Mouse (Mus musculus) neural tube, embryonic 13.5 days (tissue): ENCODE data around the gene Cacna1a. TPM values are rescaled to one million over a fixed set of nuclear protein-coding genes. Genes with fewer than 3 reads are reported as not detected.
A peak's percentile ranks its signal among the peaks of the same experiment; 100 is the strongest.

Source experiments
- ATAC-seq: fragments of 200-750 bp; cut with Nextera tagmentation; 2 replicates; pipeline ENCODE4 v1.8.0; 2017; ENCODE audit warnings: low read depth, mild to moderate bottlenecking, moderate TSS enrichment, moderate library complexity
- H3K27ac ChIP-seq: fragments of 300-500 bp; sonication (generic); replicated peaks from 2 replicates; pipeline ENCODE4 v1.5.1; 2015; ENCODE audit warnings: moderate library complexity, mild to moderate bottlenecking, inconsistent platforms
- H3K27me3 ChIP-seq: fragments of 300-500 bp; sonication (generic); 2 replicates; pipeline ENCODE4 v1.6.1; 2015; ENCODE audit warnings: mild to moderate bottlenecking, inconsistent platforms
- H3K36me3 ChIP-seq: fragments of 300-500 bp; sonication (generic); 2 replicates; pipeline ENCODE4 v1.6.1; 2015; ENCODE audit warnings: mild to moderate bottlenecking, inconsistent platforms
- H3K4me1 ChIP-seq: fragments of 300-500 bp; sonication (generic); replicated peaks from 2 replicates; pipeline ENCODE4 v1.6.1; 2015; ENCODE audit warnings: inconsistent platforms
- H3K4me2 ChIP-seq: fragments of 300-500 bp; sonication (generic); 2 replicates; pipeline ENCODE4 v1.6.1; 2015; ENCODE audit warnings: inconsistent platforms, mild to moderate bottlenecking, moderate library complexity
- H3K4me3 ChIP-seq: fragments of 300-500 bp; sonication (generic); 2 replicates; pipeline ENCODE4 v1.5.1; 2015; ENCODE audit warnings: mild to moderate bottlenecking, inconsistent platforms
- H3K9ac ChIP-seq: fragments of 300-500 bp; sonication (generic); 2 replicates; pipeline ENCODE4 v1.6.1; 2015; ENCODE audit warnings: moderate library complexity, mild to moderate bottlenecking, inconsistent platforms
- H3K9me3 ChIP-seq: fragments of 300-500 bp; sonication (generic); 2 replicates; pipeline ENCODE4 v1.6.1; 2016; ENCODE audit warnings: inconsistent platforms
- WGBS: fragments of 180-500 bp; shearing (Covaris S2); methylation state at CpG from one replicate; pipeline ENCODE4 v1.1.7; 2015; 5-methylcytosine and 5-hydroxymethylcytosine counted together
- polyA plus RNA-seq: library from polyadenylated mRNA; unstranded; fragments of >200 nt; fragmentation: Nextera tagmentation; extraction: Ambion mirVana; gene quantifications from 2 replicates; pipeline ENCODE4 v1.2.1, GENCODE M21; 2015

The Cacna1a gene
- polyA plus RNA-seq, 1 experiment from 2014 or later, result 25.2 TPM

DNA sequence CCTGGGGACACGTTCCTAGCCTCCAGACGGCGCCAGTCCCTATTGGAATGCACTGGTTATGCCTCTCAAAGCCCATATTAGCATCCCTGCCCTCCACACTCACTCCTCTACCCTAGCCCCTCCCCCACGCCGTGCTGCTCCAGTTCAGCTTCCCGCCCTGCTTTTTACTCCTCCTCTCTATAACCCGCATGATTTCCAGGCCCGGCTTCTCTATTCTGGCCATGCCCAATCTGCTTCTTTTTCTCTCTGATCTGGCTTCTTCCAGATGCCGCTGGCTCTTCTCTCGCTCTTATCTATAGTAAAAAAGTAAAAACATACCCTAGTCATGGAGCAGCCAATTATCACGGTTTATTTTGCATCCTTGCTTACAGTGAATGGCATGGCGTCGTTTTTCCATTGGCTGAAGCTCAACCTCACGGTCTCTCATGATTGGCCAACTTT, 259.2 kb downstream of the Cacna1a start:
- H3K9ac ChIP-seq, result peak overlapping the region; percentile 57

DNA sequence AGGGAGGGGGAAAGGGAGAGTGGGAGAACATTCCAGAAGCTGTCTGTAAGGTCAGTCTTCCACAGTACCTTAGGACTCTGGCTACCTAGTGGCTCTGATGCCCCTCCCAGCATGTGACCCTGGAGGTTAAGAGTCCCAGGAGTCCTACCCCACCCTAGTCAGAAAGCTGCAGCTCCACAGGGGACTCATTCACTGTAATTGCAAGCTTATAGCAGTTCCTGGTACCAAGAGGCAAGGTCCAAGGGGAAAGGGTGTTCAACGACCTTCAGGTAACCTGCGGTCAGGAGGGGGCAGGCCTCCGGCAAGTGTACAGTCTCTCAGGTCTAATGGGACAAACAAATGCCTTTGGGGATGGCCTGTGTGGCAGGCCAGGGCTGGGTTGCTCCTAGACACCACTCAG, 262.0 kb downstream of the Cacna1a start:
- H3K9ac ChIP-seq, result peak overlapping the region; percentile 34; the same call in 1 of the 2 replicates
- no peak overlapping the region for H3K4me2 ChIP-seq
- no peak for ATAC-seq
- no peaks in the 10 kb centered on the region for H3K36me3 ChIP-seq
- H3K4me1 ChIP-seq, result peaks cover 37% of the 10 kb centered on the region
- H3K9me3 ChIP-seq, result no peaks in the 10 kb centered on the region
- no peaks in the 10 kb centered on the region for H3K27me3 ChIP-seq
- H3K27ac ChIP-seq, result peak overlapping the region; percentile 57
- H3K4me3 ChIP-seq, result no peak overlapping the region
- WGBS, result 30% methylated on average over 3 of the region's 3 CpGs

More for the DNA sequence above, 259.2 kb downstream of the Cacna1a start:
- H3K4me2 ChIP-seq, result peak overlapping the region; percentile 54
- H3K9me3 ChIP-seq, result no peaks in the 10 kb centered on the region
- WGBS, result 3% methylated on average over 14 of the region's 14 CpGs
- peaks cover 23% of the 10 kb centered on the region for H3K4me1 ChIP-seq
- no peaks in the 10 kb centered on the region for H3K27me3 ChIP-seq
- 0 out of 2 replicates have a peak overlapping the region, but pooled peaks have one; percentile 18 for H3K27ac ChIP-seq
- 0 out of 2 replicates have a peak, but pooled peaks have one; percentile 49 for ATAC-seq
- H3K36me3 ChIP-seq, result no peaks in the 10 kb centered on the region
- H3K4me3 ChIP-seq, result peak overlapping the region; percentile 29

DNA sequence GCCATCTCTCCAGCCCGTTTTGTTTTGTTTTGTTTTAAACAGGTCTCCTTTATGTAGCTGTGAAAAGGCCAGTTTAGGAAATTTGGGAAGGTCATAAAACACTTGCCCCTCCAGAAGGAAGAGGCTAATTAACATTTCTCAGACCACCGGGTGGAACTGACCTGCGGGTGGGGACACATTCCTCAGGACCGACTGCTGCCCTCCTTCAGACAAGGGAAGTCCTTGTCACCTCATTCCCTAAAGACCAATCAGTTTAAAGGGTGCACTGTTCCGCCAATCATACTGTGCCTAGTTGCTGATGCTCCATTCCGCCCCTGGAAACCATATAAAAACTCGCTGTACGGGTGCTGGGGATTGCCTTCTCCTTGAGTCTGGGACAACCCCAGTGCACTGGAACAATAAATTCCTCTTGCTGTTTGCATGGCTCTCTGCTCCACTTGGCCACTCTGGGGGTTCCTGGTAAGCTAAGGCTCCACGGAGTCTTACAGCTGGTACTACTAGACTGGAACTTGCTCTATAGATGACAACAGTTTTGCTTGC, 264.9 kb downstream of the Cacna1a start:
- no peak for ATAC-seq
- Histone ChIP-seq H3K9ac (no peak overlapping the region), H3K36me3 (no peaks in the 10 kb centered on the region), H3K4me1 (peaks cover 57% of the 10 kb centered on the region), H3K4me2 (0 out of 2 replicates have a peak overlapping the region, but pooled peaks have one; percentile 9), H3K9me3 (no peaks in the 10 kb centered on the region), H3K27ac (peak overlapping the region; percentile 40; the same call in 1 of the 2 replicates), H3K27me3 (no peaks in the 10 kb centered on the region), H3K4me3 (no peak overlapping the region)
- 36% methylated on average over 9 of the region's 9 CpGs for WGBS

DNA sequence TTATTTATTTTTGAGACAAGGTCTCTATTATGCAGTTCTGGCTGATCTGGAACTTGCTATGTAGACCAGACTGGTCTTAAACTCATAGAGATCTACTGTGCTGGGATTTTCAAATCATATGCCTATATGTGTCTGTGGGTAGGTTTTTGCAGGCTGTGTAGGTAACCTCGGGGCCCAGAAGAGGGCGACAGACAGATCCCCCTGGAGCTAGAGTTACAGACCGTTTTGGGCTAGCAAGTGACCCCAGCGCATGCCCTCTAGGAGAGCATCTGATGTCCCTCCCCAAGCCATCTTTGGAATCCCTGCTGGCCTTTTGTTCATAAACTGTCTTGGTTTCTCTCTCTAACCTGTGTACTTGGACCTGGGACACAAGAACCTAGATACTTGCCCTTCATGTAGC, 266.4 kb downstream of the Cacna1a start:
- H3K4me2 ChIP-seq, result no peak overlapping the region
- H3K36me3 ChIP-seq, result no peaks in the 10 kb centered on the region
- 49% methylated on average over 4 of the region's 4 CpGs for WGBS
- ATAC-seq, result no peak
- H3K9ac ChIP-seq, result no peak overlapping the region
- H3K27ac ChIP-seq, result peak overlapping the region; percentile 87
- H3K9me3 ChIP-seq, result no peaks in the 10 kb centered on the region
- no peaks in the 10 kb centered on the region for H3K27me3 ChIP-seq
- no peak overlapping the region for H3K4me3 ChIP-seq
- peaks cover 67% of the 10 kb centered on the region for H3K4me1 ChIP-seq

DNA sequence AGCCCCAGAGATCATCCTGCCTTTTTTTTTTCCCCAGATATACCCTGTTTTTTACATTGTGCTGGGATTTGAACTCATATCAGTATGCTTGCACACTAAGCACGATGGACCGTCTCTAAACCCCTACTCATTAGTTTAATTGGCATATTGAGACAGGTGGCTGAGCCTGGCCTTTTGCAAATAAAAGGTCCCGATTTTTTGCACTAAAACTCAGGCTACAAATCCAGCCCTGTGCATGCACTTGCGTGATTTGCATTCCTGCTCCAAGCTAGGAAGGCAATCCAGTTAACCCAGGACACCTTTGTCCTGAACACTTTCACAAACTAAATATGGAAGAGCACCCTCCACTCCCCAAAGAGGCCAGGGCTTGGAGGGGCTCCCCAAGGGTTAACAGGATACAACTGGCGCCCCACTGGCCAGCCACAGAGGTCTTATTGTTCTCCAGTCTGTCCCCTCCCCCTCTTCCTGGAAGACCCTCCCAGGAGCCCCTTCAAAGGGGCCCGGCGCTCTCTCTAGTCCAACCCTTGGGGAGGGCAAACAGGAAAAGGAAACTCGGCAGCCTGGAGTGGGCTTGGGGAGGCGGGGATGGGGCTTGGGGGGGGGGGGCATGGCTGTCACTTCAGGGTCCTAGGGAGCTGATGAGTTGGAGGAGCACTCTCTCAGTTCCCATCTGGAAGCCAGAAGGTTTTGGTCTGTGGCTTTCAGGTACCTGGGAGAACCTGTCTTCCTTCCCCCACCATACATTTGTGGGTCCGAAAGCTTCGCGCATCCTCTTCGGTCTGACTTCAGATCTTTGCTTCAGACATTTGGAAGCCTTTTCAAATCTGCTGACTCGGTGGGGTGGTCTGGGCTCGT, 267.3 kb downstream of the Cacna1a start:
- ATAC-seq, result peak; percentile 82
- Histone ChIP-seq H3K4me1 (peaks cover 71% of the 10 kb centered on the region), H3K27me3 (no peaks in the 10 kb centered on the region), H3K36me3 (no peaks in the 10 kb centered on the region), H3K4me2 (peak overlapping the region; percentile 56), H3K27ac (peak overlapping the region; percentile 87), H3K4me3 (peak overlapping the region; percentile 34), H3K9me3 (no peaks in the 10 kb centered on the region), H3K9ac (peak overlapping the region; percentile 67)
- 1% methylated on average over 15 of the region's 15 CpGs for WGBS

DNA sequence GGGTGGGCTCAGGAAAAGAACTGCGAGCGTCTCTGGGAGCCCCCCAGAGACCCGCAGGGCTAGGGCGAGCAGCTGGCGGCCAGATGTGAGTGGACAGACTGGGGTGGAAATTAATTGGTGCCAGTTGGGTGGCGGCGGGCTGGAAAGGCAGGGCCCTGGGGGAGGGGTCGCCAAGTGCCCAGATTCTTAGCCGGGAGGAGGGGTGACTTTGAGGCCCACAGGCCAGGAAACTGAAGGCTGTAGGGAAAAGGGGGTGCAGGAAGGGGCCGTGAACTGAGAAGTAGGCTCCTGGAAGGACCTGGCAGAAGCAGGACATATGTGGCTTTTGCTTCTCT, 267.9 kb downstream of the Cacna1a start:
- peak; percentile 34; the same call in 1 of the 2 replicates for ATAC-seq
- peak overlapping the region; percentile 56 for H3K4me2 ChIP-seq
- peak overlapping the region; percentile 34 for H3K4me3 ChIP-seq
- H3K36me3 ChIP-seq, result no peaks in the 10 kb centered on the region
- peak overlapping the region; percentile 87 for H3K27ac ChIP-seq
- no peaks in the 10 kb centered on the region for H3K9me3 ChIP-seq
- H3K4me1 ChIP-seq, result peaks cover 71% of the 10 kb centered on the region
- H3K27me3 ChIP-seq, result no peaks in the 10 kb centered on the region
- 3% methylated on average over 10 of the region's 10 CpGs for WGBS
- peak overlapping the region; percentile 67 for H3K9ac ChIP-seq

DNA sequence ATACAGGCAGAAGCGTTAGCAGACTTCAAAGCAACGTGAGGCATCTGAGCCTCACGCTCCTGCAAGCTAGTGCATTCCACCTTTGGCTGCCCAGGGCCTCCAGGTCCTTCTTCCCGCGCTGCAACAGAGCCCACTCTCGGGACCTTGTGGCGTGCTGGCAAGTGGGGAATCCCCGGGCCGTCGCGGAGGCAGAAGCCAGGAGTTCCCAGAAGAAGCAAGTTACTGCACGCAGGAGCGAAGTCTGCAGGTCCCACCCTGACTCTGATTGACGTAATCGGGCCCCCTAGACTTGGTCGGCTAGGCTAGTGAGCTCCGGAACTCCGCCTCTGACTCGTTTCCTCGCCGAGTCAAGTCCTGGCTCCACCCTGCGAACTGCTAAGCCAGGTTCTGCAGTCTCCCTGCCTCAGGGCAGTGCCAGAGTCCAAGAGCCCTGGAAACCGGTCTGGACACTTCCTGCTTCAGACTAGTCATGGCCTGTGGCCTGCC, 268.4 kb downstream of the Cacna1a start:
- H3K27me3 ChIP-seq, result no peaks in the 10 kb centered on the region
- peaks cover 74% of the 10 kb centered on the region for H3K4me1 ChIP-seq
- H3K9ac ChIP-seq, result peak overlapping the region; percentile 67
- ATAC-seq, result no peak
- H3K4me3 ChIP-seq, result peak overlapping the region; percentile 34
- H3K36me3 ChIP-seq, result no peaks in the 10 kb centered on the region
- H3K9me3 ChIP-seq, result no peaks in the 10 kb centered on the region
- H3K27ac ChIP-seq, result peak overlapping the region; percentile 87
- peak overlapping the region; percentile 56 for H3K4me2 ChIP-seq
- under 1% methylated on average over 23 of the region's 23 CpGs for WGBS

DNA sequence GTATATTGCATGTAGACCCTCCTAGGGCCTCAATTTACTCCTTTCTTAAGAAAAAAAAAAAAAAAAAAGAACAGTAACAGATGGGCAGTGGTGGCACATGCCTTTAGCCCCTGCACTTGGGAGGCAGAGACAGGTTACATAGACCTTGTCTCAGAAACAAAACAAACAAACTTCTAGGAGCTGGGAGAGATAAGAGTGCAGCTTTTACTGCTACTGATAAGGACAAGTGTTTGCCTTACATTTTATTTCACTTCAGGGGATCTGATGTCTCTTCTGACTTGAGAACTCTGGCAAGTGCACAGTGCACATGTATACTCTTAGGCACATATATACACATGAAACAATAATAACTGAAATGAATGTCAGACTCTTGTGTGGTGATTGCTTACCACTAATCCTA, 269.0 kb downstream of the Cacna1a start:
- no peaks in the 10 kb centered on the region for H3K9me3 ChIP-seq
- peak overlapping the region; percentile 56 for H3K4me2 ChIP-seq
- H3K27ac ChIP-seq, result peak overlapping the region; percentile 87
- peak overlapping the region; percentile 34 for H3K4me3 ChIP-seq
- ATAC-seq, result no peak
- no peaks in the 10 kb centered on the region for H3K36me3 ChIP-seq
- H3K27me3 ChIP-seq, result no peaks in the 10 kb centered on the region
- peak overlapping the region; percentile 67 for H3K9ac ChIP-seq
- H3K4me1 ChIP-seq, result peaks cover 80% of the 10 kb centered on the region

DNA sequence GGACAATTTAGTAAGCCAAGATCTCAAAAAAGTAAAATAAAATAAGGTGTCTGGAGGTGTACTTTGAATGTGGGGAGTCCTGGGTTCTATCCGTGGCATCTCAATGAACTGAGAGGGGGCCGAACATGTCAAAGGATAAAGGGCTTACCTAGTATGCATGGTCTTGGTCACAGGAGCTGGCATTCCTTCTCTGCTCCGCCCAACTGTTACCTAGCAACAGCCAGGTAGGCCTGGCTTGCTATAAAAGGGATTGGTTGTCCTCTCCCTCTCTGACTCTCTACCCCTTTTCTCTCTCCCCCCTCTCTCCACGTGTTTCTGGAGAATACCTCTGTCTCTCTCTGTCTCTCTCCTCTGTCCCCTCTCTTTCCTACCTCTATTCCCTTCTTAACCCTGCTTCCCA, 269.4 kb downstream of the Cacna1a start:
- H3K4me1 ChIP-seq, result peaks cover 80% of the 10 kb centered on the region
- ATAC-seq, result no peak
- no peaks in the 10 kb centered on the region for H3K9me3 ChIP-seq
- no peak overlapping the region for H3K4me2 ChIP-seq
- H3K4me3 ChIP-seq, result no peak overlapping the region
- WGBS, result 55% methylated on average over 4 of the region's 4 CpGs
- H3K27me3 ChIP-seq, result no peaks in the 10 kb centered on the region
- peak overlapping the region; percentile 87; the same call in 1 of the 2 replicates for H3K27ac ChIP-seq
- H3K36me3 ChIP-seq, result no peaks in the 10 kb centered on the region
- no peak overlapping the region for H3K9ac ChIP-seq

DNA sequence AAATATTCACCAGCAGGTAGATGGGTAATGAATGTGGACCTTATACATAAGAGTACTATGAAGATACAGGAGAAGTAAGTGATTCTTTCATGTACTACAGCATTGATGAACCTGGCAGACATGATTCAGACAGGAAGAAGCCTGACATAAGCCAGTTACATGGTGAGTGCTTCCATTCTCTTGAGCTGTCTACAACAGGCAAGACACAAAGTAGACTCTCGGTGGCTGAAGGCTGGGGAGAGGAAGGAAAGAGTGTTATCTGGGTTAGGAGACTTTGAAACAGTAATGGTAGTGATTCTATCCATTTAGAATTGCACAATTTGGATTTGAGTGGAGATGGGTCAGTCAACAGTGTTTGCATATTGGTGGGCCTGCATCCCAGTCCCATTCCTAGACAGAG, 270.7 kb downstream of the Cacna1a start:
- H3K4me1 ChIP-seq, result peaks cover 80% of the 10 kb centered on the region
- peak overlapping the region; percentile 87; the same call in 1 of the 2 replicates for H3K4me2 ChIP-seq
- H3K4me3 ChIP-seq, result no peak overlapping the region
- 81% methylated on average over 1 of the region's 1 CpGs for WGBS
- H3K9me3 ChIP-seq, result no peaks in the 10 kb centered on the region
- H3K9ac ChIP-seq, result no peak overlapping the region
- H3K36me3 ChIP-seq, result no peaks in the 10 kb centered on the region
- no peak for ATAC-seq
- no peaks in the 10 kb centered on the region for H3K27me3 ChIP-seq
- H3K27ac ChIP-seq, result 0 out of 2 replicates have a peak overlapping the region, but pooled peaks have one; percentile 94

DNA sequence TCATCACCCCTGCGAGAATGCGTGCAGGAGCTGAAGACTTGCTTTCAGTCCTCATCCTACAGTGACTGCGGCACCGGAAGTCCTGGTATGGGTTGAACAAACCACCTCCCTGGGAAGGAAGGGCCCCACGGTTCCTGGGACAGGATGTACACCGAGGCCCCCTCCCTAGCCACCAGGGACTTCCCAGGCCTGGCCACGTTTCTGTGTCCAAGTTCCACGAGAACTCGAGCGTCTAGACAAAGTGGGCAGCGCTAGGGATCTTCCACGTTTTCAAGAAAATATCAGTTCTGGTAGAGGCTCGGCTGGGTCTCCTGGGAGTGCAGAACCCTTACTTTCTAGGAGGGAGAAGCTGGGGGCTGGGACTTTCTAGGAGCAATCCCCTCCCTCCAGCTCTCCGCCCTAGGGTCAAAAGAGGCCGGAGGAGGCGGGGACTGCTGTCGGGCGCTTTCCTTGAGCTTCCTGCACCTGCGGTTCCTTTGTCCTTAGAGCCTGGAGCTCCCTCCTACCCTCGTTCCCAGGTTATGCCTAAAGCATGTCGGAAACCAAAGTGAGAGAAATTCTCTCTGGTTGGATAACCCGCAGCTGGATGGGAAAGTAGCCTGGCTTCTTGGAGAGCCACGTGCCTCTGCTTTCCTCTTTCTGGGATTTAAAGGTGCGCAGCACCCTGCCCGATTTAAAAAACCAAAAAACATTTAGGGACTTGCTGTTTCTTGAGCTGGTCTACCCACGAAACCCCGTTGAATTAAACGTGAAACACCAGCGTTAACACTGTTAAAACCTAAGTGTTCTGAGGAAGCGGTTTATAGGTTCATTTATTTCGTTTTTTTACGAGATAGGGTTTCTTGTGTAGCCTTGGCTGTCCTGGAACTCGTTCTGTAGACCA, 271.9 kb downstream of the Cacna1a start:
- H3K36me3 ChIP-seq, result no peaks in the 10 kb centered on the region
- no peak for ATAC-seq

More for the DNA sequence above, 271.9 kb downstream of the Cacna1a start:
- H3K4me1 ChIP-seq, result peaks cover 74% of the 10 kb centered on the region
- peak overlapping the region; percentile 84 for H3K9ac ChIP-seq
- WGBS, result 3% methylated on average over 33 of the region's 33 CpGs
- no peaks in the 10 kb centered on the region for H3K27me3 ChIP-seq
- peak overlapping the region; percentile 94 for H3K27ac ChIP-seq
- H3K9me3 ChIP-seq, result no peaks in the 10 kb centered on the region
- peak overlapping the region; percentile 87 for H3K4me2 ChIP-seq
- peak overlapping the region; percentile 82 for H3K4me3 ChIP-seq
